Comparison of ENCODE assay signal across 8 mouse cellular contexts in genomic region chr11:79805981-79806415, GRCm38 (mm10).
DNase-seq lines count a peak whose midpoint lies in the region; ATAC-seq lines count a peak whose summit lies in the region.

No protein-coding gene starts in this region.

- H3K4me2 ChIP-seq in liver, embryonic 12.5 days: no peak overlapping the region
- no peak overlapping the region for H3K4me2 ChIP-seq in intestine, embryonic 16.5 days (ENCODE audit: low read depth, low read length)
- no peak overlapping the region for H3K4me2 ChIP-seq in neural tube, embryonic 13.5 days

- ATAC-seq in liver, embryonic 12.5 days: no peak
- peak; percentile 47 for ATAC-seq in intestine, embryonic 16.5 days
- ATAC-seq in neural tube, embryonic 13.5 days (ENCODE audit: low read depth): peak; percentile 43; the same call in 1 of the 2 replicates

- H3K9ac ChIP-seq in liver, embryonic 12.5 days: no peak overlapping the region
- no peak overlapping the region for H3K9ac ChIP-seq in intestine, embryonic 16.5 days (ENCODE audit: low read depth, low read length)
- H3K9ac ChIP-seq in neural tube, embryonic 13.5 days: no peak overlapping the region

- H3K9me3 ChIP-seq in liver, embryonic 12.5 days (replicated peaks): peaks cover 7% of the 10 kb centered on the region
- no peaks in the 10 kb centered on the region for H3K9me3 ChIP-seq in intestine, embryonic 16.5 days (ENCODE audit: control insufficient read depth, low read length)
- H3K9me3 ChIP-seq in neural tube, embryonic 13.5 days: no peaks in the 10 kb centered on the region

- DNase-seq in liver: peak; percentile 28
- peak; percentile 46 to 68 for DNase-seq in gastrocnemius, postnatal 36 days
- DNase-seq in ovary, postnatal 36 days (ENCODE audit: low spot score): no peak
- DNase-seq in frontal cortex, adult 2 months (ENCODE audit: extremely low spot score in 1 of 2, low spot score in 1 of 2): no peak
- no peak for DNase-seq in testis, postnatal 14 days (ENCODE audit: low spot score)

- intact Hi-C loops in gastrocnemius, postnatal 36 days (cut with DNase I): loop anchor here (5.0 kb wide), 1 partner anchor 76 kb away; no protein-coding TSS in a partner anchor

- no peak overlapping the region for H3K27ac ChIP-seq in liver, embryonic 12.5 days
- H3K27ac ChIP-seq in intestine, embryonic 16.5 days (ENCODE audit: low read length): peak overlapping the region; percentile 71
- peak overlapping the region; percentile 61 for H3K27ac ChIP-seq in neural tube, embryonic 13.5 days (replicated peaks)

- peaks cover 3% of the 10 kb centered on the region; the same call in 1 of the 2 replicates for H3K27me3 ChIP-seq in liver, embryonic 12.5 days (replicated peaks)
- no peaks in the 10 kb centered on the region for H3K27me3 ChIP-seq in intestine, embryonic 16.5 days (replicated peaks; ENCODE audit: control insufficient read depth, insufficient read depth, low read length)
- H3K27me3 ChIP-seq in neural tube, embryonic 13.5 days: no peaks in the 10 kb centered on the region

- H3K36me3 ChIP-seq in liver, embryonic 12.5 days: no peaks in the 10 kb centered on the region
- no peaks in the 10 kb centered on the region for H3K36me3 ChIP-seq in intestine, embryonic 16.5 days (ENCODE audit: control insufficient read depth, insufficient read depth, low read length)
- no peaks in the 10 kb centered on the region for H3K36me3 ChIP-seq in neural tube, embryonic 13.5 days

- WGBS in liver, embryonic 12.5 days (ENCODE audit: insufficient replicate concordance): 69% methylated on average over 10 of the region's 10 CpGs
- 39% methylated on average over 10 of the region's 10 CpGs for WGBS in intestine, embryonic 16.5 days
- 54% methylated on average over 10 of the region's 10 CpGs for WGBS in neural tube, embryonic 13.5 days

- no peaks in the 10 kb centered on the region for H3K4me1 ChIP-seq in liver, embryonic 12.5 days
- H3K4me1 ChIP-seq in intestine, embryonic 16.5 days (ENCODE audit: control insufficient read depth, insufficient read depth, low read length): peaks cover 25% of the 10 kb centered on the region
- H3K4me1 ChIP-seq in neural tube, embryonic 13.5 days (replicated peaks): peaks cover 33% of the 10 kb centered on the region

- no peak overlapping the region for H3K4me3 ChIP-seq in liver, embryonic 12.5 days
- no peak overlapping the region for H3K4me3 ChIP-seq in intestine, embryonic 16.5 days (ENCODE audit: low read length)
- no peak overlapping the region for H3K4me3 ChIP-seq in neural tube, embryonic 13.5 days

Comparison
In these comparisons a context has a peak if more than half of its experiments do, and no peak if none do; other contexts are left out.
1. DNase-seq: peak in liver (single experiment) and gastrocnemius, postnatal 36 days (2 of 2); none in ovary, postnatal 36 days (single experiment), frontal cortex, adult 2 months (0 of 2) and testis, postnatal 14 days (single experiment).